Mouse (Mus musculus) ES-Bruce4 (cell line): Measurements from ENCODE around the gene Serpina11.

Experiments
- CTCF ChIP-seq: IDR thresholded peaks from one replicate; pipeline ENCODE4 v1.8.1; 2011; ENCODE audit warnings: low read depth, low read length
- POLR2A ChIP-seq: IDR thresholded peaks from one replicate; pipeline ENCODE4 v1.8.1; 2011; ENCODE audit warnings: low read length; ENCODE audit not compliant: insufficient read depth

- no peak for TF ChIP-seq CTCF
- no peak for TF ChIP-seq POLR2A
Observed at GRCm38 (mm10) chr12:103992945-103993344, 3.2 kb upstream of the Serpina11 start.
